Mouse (Mus musculus): ENCODE measurements around the gene Sccpdh. TPM values are rescaled to one million over a fixed set of nuclear protein-coding genes. Genes with fewer than 3 reads are reported as not detected.

Sccpdh gene
- polyA plus RNA-seq (2017; shearing (Covaris generic)) = 8.9 TPM

GRCm38 (mm10) chr1:179668013-179668805 is at the start of gene Sccpdh:
Gene Sccpdh (plus strand): TSS chr1:179668210.

Other genes starting within 250 kb of the Sccpdh start
- gene Smyd3, start 150.2 kb upstream of the Sccpdh start, polyA plus RNA-seq (2017; shearing (Covaris generic)) = 35.3 TPM
- gene Tfb2m, start 121.9 kb upstream of the Sccpdh start, polyA plus RNA-seq (2017; shearing (Covaris generic)) = 27.2 TPM
- 40.1 TPM for gene Cnst, start 121.8 kb upstream of the Sccpdh start, polyA plus RNA-seq (2017; shearing (Covaris generic))
- gene Kif28, start 77.1 kb downstream of the Sccpdh start, polyA plus RNA-seq (2017; shearing (Covaris generic)) = not detected
- gene Gm10518, start 135.2 kb downstream of the Sccpdh start, polyA plus RNA-seq (2017; shearing (Covaris generic)) = 0.60 TPM
- gene Ahctf1, start 135.5 kb downstream of the Sccpdh start, polyA plus RNA-seq (2017; shearing (Covaris generic)) = 39.5 TPM

All from CD4-positive, CD25-positive, alpha-beta regulatory T cell (primary cell).